Mouse (Mus musculus) cerebellum, postnatal 14 days (tissue): Measurements from ENCODE around the gene D17H6S53E.

Experiments
- DNase-seq, 2 experiments: peaks; one replicate each; pipeline ENCODE4 v3.0.0; 2021; ENCODE audit warnings: mixed read lengths in 2 of 2

Gene D17H6S53E

GRCm38 (mm10) chr17:35133517-35133916 lies 7.3 kb downstream of the D17H6S53E start:
- DNase-seq: no peak

GRCm38 (mm10) chr17:35134801-35135590 lies 8.8 kb downstream of the D17H6S53E start, which contains the start of gene Bag6:
Gene Bag6, plus strand, starts transcription at chr17:35135178.
- DNase-seq: peak; percentile 97 to 98

GRCm38 (mm10) chr17:35135591-35136320 lies 9.6 kb downstream of the D17H6S53E start:
- no peak for DNase-seq

GRCm38 (mm10) chr17:35139269-35139668 lies 13.1 kb downstream of the D17H6S53E start:
- DNase-seq: no peak

- DNase-seq: no peak
Observed at GRCm38 (mm10) chr17:35140490-35140996, 14.4 kb downstream of the D17H6S53E start.

- no peak for DNase-seq
Observed at GRCm38 (mm10) chr17:35141971-35142370, 15.8 kb downstream of the D17H6S53E start.

GRCm38 (mm10) chr17:35146139-35146538 lies 20.0 kb downstream of the D17H6S53E start:
- no peak for DNase-seq

GRCm38 (mm10) chr17:35147348-35147747 lies 21.2 kb downstream of the D17H6S53E start:
- no peak for DNase-seq

- DNase-seq: no peak
Observed at GRCm38 (mm10) chr17:35147922-35148639, 21.9 kb downstream of the D17H6S53E start.

GRCm38 (mm10) chr17:35152121-35152520 lies 25.9 kb downstream of the D17H6S53E start:
- no peak for DNase-seq

GRCm38 (mm10) chr17:35153077-35153476 lies 26.9 kb downstream of the D17H6S53E start:
- no peak for DNase-seq

- no peak for DNase-seq
Observed at GRCm38 (mm10) chr17:35153931-35154330, 27.8 kb downstream of the D17H6S53E start.

GRCm38 (mm10) chr17:35154616-35155015 lies 28.4 kb downstream of the D17H6S53E start:
- no peak for DNase-seq

- no peak for DNase-seq
Observed at GRCm38 (mm10) chr17:35155451-35155850, 29.3 kb downstream of the D17H6S53E start.

GRCm38 (mm10) chr17:35156461-35157200 lies 30.5 kb downstream of the D17H6S53E start:
- no peak for DNase-seq

GRCm38 (mm10) chr17:35157254-35157653 lies 31.1 kb downstream of the D17H6S53E start:
- no peak for DNase-seq

- DNase-seq: no peak
Observed at GRCm38 (mm10) chr17:35157661-35158175, 31.5 kb downstream of the D17H6S53E start.

- no peak for DNase-seq
Observed at GRCm38 (mm10) chr17:35158850-35159593, 32.8 kb downstream of the D17H6S53E start.

- no peak for DNase-seq
Observed at GRCm38 (mm10) chr17:35159638-35160037, 33.5 kb downstream of the D17H6S53E start.

- no peak for DNase-seq
Observed at GRCm38 (mm10) chr17:35161421-35161820, 35.2 kb downstream of the D17H6S53E start.

- no peak for DNase-seq
Observed at GRCm38 (mm10) chr17:35162121-35162520, 35.9 kb downstream of the D17H6S53E start.
